Mouse (Mus musculus) WW6 (cell line): Measurements from ENCODE around the gene Gtpbp1.
A peak's percentile ranks its signal among the peaks of the same experiment; 100 is the strongest.
"Not testable (repeated sequence)": the region's sequence is repeated elsewhere in the genome, so short reads cannot be mapped to it uniquely, and the experiment has no call there.

Source experiments
- DNase-seq: peaks from one replicate; pipeline ENCODE4 v3.0.0-alpha.2; 2013; ENCODE audit warnings: low read depth, low spot score

Gene Gtpbp1

GRCm38 (mm10) chr15:79690426-79691022, at the start of gene Gtpbp1:
TSS of gene Gtpbp1 (plus strand) at chr15:79690845.
- DNase-seq = peak; percentile 97

GRCm38 (mm10) chr15:79641135-79641817, 49.4 kb upstream of the Gtpbp1 start:
- no peak for DNase-seq

GRCm38 (mm10) chr15:79645483-79645882, 45.2 kb upstream of the Gtpbp1 start:
- DNase-seq = no peak

GRCm38 (mm10) chr15:79648130-79648529, 42.5 kb upstream of the Gtpbp1 start:
- DNase-seq = no peak

GRCm38 (mm10) chr15:79650569-79650968, 40.1 kb upstream of the Gtpbp1 start:
- no peak for DNase-seq

- DNase-seq = no peak
Measured at GRCm38 (mm10) chr15:79651481-79651880, 39.2 kb upstream of the Gtpbp1 start.

GRCm38 (mm10) chr15:79656451-79656850, 34.2 kb upstream of the Gtpbp1 start:
- no peak for DNase-seq

- peak; percentile 83 for DNase-seq
Measured at GRCm38 (mm10) chr15:79657837-79658530, 32.7 kb upstream of the Gtpbp1 start.

- peak; percentile 78 for DNase-seq
Measured at GRCm38 (mm10) chr15:79658531-79659375, 31.9 kb upstream of the Gtpbp1 start, which contains the start of the genes Fam227a and Cby1. TSS of gene Fam227a (minus strand) at chr15:79658956. TSS of gene Cby1 (plus strand) at chr15:79659199.

- peak; percentile 61 for DNase-seq
Measured at GRCm38 (mm10) chr15:79661852-79662251, 28.8 kb upstream of the Gtpbp1 start.

GRCm38 (mm10) chr15:79664666-79665065, 26.0 kb upstream of the Gtpbp1 start:
- no peak for DNase-seq

GRCm38 (mm10) chr15:79669195-79669594, 21.4 kb upstream of the Gtpbp1 start:
- DNase-seq = no peak

- DNase-seq = peak; percentile 61
Measured at GRCm38 (mm10) chr15:79670249-79670971, 20.2 kb upstream of the Gtpbp1 start, which contains the start of gene Tomm22. TSS of gene Tomm22 (plus strand) at chr15:79670861.

- no peak for DNase-seq
Measured at GRCm38 (mm10) chr15:79670972-79671299, 19.7 kb upstream of the Gtpbp1 start.

GRCm38 (mm10) chr15:79671828-79672348, 18.8 kb upstream of the Gtpbp1 start:
- not testable (repeated sequence) for DNase-seq

GRCm38 (mm10) chr15:79677936-79678335, 12.7 kb upstream of the Gtpbp1 start:
- no peak for DNase-seq

- DNase-seq = no peak
Measured at GRCm38 (mm10) chr15:79681973-79682372, 8.7 kb upstream of the Gtpbp1 start.

- DNase-seq = no peak
Measured at GRCm38 (mm10) chr15:79683146-79683545, 7.5 kb upstream of the Gtpbp1 start.

GRCm38 (mm10) chr15:79683707-79684465, 6.8 kb upstream of the Gtpbp1 start:
- DNase-seq = no peak

GRCm38 (mm10) chr15:79684616-79685015, 6.0 kb upstream of the Gtpbp1 start:
- no peak for DNase-seq
